In the genomic region with DNA sequence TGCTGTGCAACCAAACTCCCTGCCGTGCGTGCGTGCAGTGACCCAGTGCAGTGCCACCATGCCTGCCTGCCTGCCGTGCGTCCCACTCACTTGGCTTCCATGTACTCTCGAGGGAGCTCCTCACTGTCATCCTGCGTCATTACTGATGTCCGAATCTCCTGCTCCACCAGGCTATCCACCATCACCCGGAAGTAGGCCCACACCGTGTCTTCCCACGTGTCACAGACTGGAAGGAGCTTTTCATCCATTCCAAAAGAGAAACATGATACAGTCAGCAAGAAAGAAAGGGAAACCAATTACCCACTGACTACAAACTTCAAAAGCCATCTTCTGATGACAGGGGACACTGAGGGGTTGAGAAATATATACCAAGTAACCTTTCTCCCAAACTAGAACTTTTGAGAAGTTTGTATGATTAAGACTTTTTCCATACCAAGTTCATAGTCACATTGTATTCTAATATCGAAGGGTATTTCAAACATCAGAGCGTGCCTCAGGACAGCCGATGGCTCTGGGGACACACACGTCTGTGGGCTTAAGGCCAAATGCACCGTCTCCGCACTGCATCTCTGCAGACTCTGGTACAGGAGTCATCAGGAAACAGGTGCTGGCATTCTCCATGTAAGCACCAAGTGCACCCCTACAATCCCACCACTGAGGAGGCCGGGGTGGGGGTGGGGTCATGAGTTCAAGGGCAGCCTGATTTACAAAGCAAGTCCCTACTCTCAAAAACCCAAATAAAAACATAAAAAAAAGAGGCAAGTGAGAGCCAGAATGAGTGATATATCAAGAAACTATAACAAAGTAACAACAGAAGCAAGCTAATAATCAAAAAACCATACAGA, we compare ENCODE assay signal across 26 mouse cellular contexts.
"Had no signal": no experiment of that assay in that cellular context is flagged by ENCODE, and none has a peak within 500 bp of the region (broad histone marks: within the 10 kb centered on the region; RNA-seq: fewer than 3 reads in every experiment).

No protein-coding gene starts in this region.

- H3K9me3 ChIP-seq: heart, embryonic 10.5 days; heart, embryonic 12.5 days; hindbrain, embryonic 10.5 days; hindbrain, embryonic 12.5 days; intestine, embryonic 15.5 days; limb, embryonic 13.5 days; limb, embryonic 15.5 days; liver, embryonic 12.5 days had no signal

- H3K4me1 ChIP-seq: heart, embryonic 10.5 days; heart, embryonic 12.5 days; hindbrain, embryonic 10.5 days; hindbrain, embryonic 12.5 days; intestine, embryonic 15.5 days; limb, embryonic 13.5 days; limb, embryonic 15.5 days; liver, embryonic 12.5 days had no signal

- H3K4me3 ChIP-seq: gastrocnemius, adult 2 months; heart, embryonic 10.5 days; heart, embryonic 12.5 days; hindbrain, embryonic 10.5 days; hindbrain, embryonic 12.5 days; intestine, embryonic 15.5 days; layer of hippocampus, adult 2 months; limb, embryonic 13.5 days; limb, embryonic 15.5 days; liver, embryonic 12.5 days had no signal

- ATAC-seq: hindbrain, embryonic 16.5 days; inflammation-experienced regulatory T-cells, adult 6 months; intestine, embryonic 15.5 days; intestine, postnatal 0 days; liver, embryonic 12.5 days had no signal

- H3K27me3 ChIP-seq: heart, embryonic 12.5 days; hindbrain, embryonic 12.5 days; intestine, embryonic 15.5 days; limb, embryonic 13.5 days; limb, embryonic 15.5 days; liver, embryonic 12.5 days had no signal

- DNase-seq: gastrocnemius, adult 2 months; gastrocnemius, postnatal 10 days; gastrocnemius, postnatal 25 days; heart, adult 18-20 months; heart, postnatal 10 days; heart, postnatal 4 days; kidney, adult 18-20 months; kidney, adult 8-10 months; kidney, postnatal 10 days; kidney, postnatal 25 days; kidney, postnatal 4 days; layer of hippocampus, postnatal 36 days; left cerebral cortex, postnatal 4 days had no signal

- H3K27ac ChIP-seq: gastrocnemius, adult 2 months; heart, embryonic 10.5 days; hindbrain, embryonic 10.5 days; hindbrain, embryonic 12.5 days; hindbrain, embryonic 14.5 days; intestine, embryonic 15.5 days; layer of hippocampus, adult 2 months; limb, embryonic 13.5 days; limb, embryonic 15.5 days; liver, embryonic 12.5 days had no signal
